Mouse (Mus musculus) G1E (cell line): ENCODE results near the gene Wdr61.

Experiments
- CTCF ChIP-seq: IDR thresholded peaks from 2 replicates; pipeline ENCODE4 v1.5.1; 2012; ENCODE audit warnings: low read depth, low read length, inconsistent platforms, mixed read lengths
- GATA1 ChIP-seq: IDR thresholded peaks from 2 replicates; pipeline ENCODE4 v1.6.1; 2012; ENCODE audit warnings: borderline replicate concordance, low read length, inconsistent platforms, mixed read lengths
- GATA2 ChIP-seq: IDR thresholded peaks from 2 replicates; pipeline ENCODE4 v1.6.1; 2012; ENCODE audit warnings: low read depth, low read length, inconsistent platforms, borderline replicate concordance
- TAL1 ChIP-seq: conservative IDR thresholded peaks from 2 replicates; pipeline ENCODE4 v1.6.1; 2012; ENCODE audit warnings: low read depth, low read length, inconsistent platforms, mixed read lengths

GRCm38 (mm10) chr9:54683814-54684605 lies 50.3 kb downstream of the Wdr61 start:
- TF ChIP-seq CTCF (no peak), TAL1 (no peak), GATA1 (no peak), GATA2 (no peak)
